8 mouse cellular contexts compared by ENCODE assay signal in the genomic region with DNA sequence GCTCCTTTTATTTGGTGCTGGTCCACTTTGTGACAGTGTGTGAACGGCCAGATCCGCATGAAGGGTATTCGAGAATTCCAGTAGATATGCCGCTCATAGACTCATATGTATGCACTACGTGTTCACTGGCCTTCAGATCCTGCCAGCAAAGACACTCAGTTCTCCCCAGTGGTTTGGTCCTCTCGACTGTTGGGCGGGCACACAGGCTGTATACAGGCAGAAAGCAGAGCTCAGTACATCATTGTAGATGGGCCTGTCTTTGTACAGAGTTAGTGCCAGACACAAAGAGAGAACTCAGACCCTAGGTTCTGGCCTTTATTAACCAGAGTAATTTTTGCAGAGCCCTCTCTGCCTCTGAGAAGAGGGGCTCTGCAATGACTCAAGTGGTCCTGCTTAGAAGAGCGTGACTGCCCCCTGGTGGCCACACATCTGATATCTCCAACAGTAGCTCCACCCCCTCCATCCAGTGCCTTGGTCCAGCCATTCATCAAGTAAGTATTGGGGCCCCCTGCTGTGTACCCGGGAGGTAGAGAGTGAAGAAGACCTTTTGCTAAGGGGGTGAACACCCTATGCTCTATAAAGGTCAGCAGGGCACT. TPM values are rescaled to one million over a fixed set of nuclear protein-coding genes. Genes with fewer than 3 reads are reported as not detected.
DNase-seq lines count a peak whose midpoint lies in the region; ATAC-seq and TF ChIP-seq lines count a peak whose summit lies in the region.

No protein-coding gene starts in this region.

- WGBS in embryonic facial prominence, embryonic 13.5 days: 34% methylated on average over 9 of the region's 9 CpGs
- 50% methylated on average over 9 of the region's 9 CpGs for WGBS in limb, embryonic 13.5 days
- 21% methylated on average over 9 of the region's 9 CpGs for WGBS in midbrain, postnatal 0 days

- no peaks in the 10 kb centered on the region for H3K27me3 ChIP-seq in embryonic facial prominence, embryonic 13.5 days
- H3K27me3 ChIP-seq in limb, embryonic 13.5 days: no peaks in the 10 kb centered on the region
- H3K27me3 ChIP-seq in midbrain, postnatal 0 days (ENCODE audit: insufficient read depth, low read length): no peaks in the 10 kb centered on the region

- peak overlapping the region; percentile 82 for H3K27ac ChIP-seq in embryonic facial prominence, embryonic 13.5 days
- H3K27ac ChIP-seq in limb, embryonic 13.5 days: peak overlapping the region; percentile 79
- H3K27ac ChIP-seq in midbrain, postnatal 0 days (ENCODE audit: low read depth, low read length): peak overlapping the region; percentile 43; the same call in 1 of the 2 replicates

- H3K4me2 ChIP-seq in embryonic facial prominence, embryonic 13.5 days: peak overlapping the region; percentile 27; the same call in 1 of the 2 replicates
- H3K4me2 ChIP-seq in limb, embryonic 13.5 days (replicated peaks): no peak overlapping the region
- H3K4me2 ChIP-seq in midbrain, postnatal 0 days (ENCODE audit: low read depth, low read length, poor library complexity, severe bottlenecking): no peak overlapping the region

- H3K9me3 ChIP-seq in embryonic facial prominence, embryonic 13.5 days: no peaks in the 10 kb centered on the region
- no peaks in the 10 kb centered on the region for H3K9me3 ChIP-seq in limb, embryonic 13.5 days
- no peaks in the 10 kb centered on the region for H3K9me3 ChIP-seq in midbrain, postnatal 0 days (ENCODE audit: low read length)

- peak; percentile 89 for TF ChIP-seq CTCF in midbrain, postnatal 0 days (IDR thresholded peaks at IDR 0.05)

- peak; percentile 86 for DNase-seq in 416B (ENCODE audit: low read depth)
- DNase-seq in adrenal gland, postnatal 36 days: peak; percentile 77 to 86
- peak; percentile 68 for DNase-seq in heart, adult 8-10 months (ENCODE audit: low spot score)
- DNase-seq in kidney, adult 9 months: peak; percentile 84
- DNase-seq in midbrain, postnatal 0 days (ENCODE audit: low spot score): peak; percentile 95
- DNase-seq in spleen, postnatal 4 days (ENCODE audit: low spot score in 2 of 2): peak; percentile 71 to 90

- H3K9ac ChIP-seq in embryonic facial prominence, embryonic 13.5 days: no peak overlapping the region
- no peak overlapping the region for H3K9ac ChIP-seq in limb, embryonic 13.5 days
- H3K9ac ChIP-seq in midbrain, postnatal 0 days (replicated peaks; ENCODE audit: low read length, poor library complexity, severe bottlenecking): no peak overlapping the region

- peak; percentile 80 for ATAC-seq in embryonic facial prominence, embryonic 13.5 days (ENCODE audit: insufficient number of reproducible peaks, insufficient read depth, low FRiP score, low TSS enrichment, low read depth)
- peak; percentile 87 for ATAC-seq in limb, embryonic 13.5 days (ENCODE audit: low FRiP score, low read depth)
- peak; percentile 84 for ATAC-seq in midbrain, postnatal 0 days (ENCODE audit: low FRiP score)

- peaks cover 74% of the 10 kb centered on the region for H3K4me1 ChIP-seq in embryonic facial prominence, embryonic 13.5 days
- H3K4me1 ChIP-seq in limb, embryonic 13.5 days: peaks cover 54% of the 10 kb centered on the region
- H3K4me1 ChIP-seq in midbrain, postnatal 0 days (ENCODE audit: insufficient read depth, low read length): peaks cover 10% of the 10 kb centered on the region; the same call in 1 of the 2 replicates

- H3K36me3 ChIP-seq in embryonic facial prominence, embryonic 13.5 days: no peaks in the 10 kb centered on the region
- H3K36me3 ChIP-seq in limb, embryonic 13.5 days: no peaks in the 10 kb centered on the region
- no peaks in the 10 kb centered on the region for H3K36me3 ChIP-seq in midbrain, postnatal 0 days (ENCODE audit: insufficient read depth, low read length)

- no peak overlapping the region for H3K4me3 ChIP-seq in embryonic facial prominence, embryonic 13.5 days
- no peak overlapping the region for H3K4me3 ChIP-seq in limb, embryonic 13.5 days
- H3K4me3 ChIP-seq in midbrain, postnatal 0 days (ENCODE audit: low read depth, low read length): no peak overlapping the region

RNA-seq across cellular contexts. Expression of gene Vps8, which starts 30.3 kb away (rescaled TPM):
- total RNA-seq in adrenal gland, postnatal 36 days (2021): 10 to 100 TPM; 23.6 to 24.4 TPM
- polyA plus RNA-seq in embryonic facial prominence, embryonic 13.5 days (2015; fragmentation: Nextera tagmentation; extraction: Ambion mirVana): 10.7 and 13.6 TPM in 2 replicates
- 10 to 100 TPM; 24.2 to 30.6 (median 27.2) TPM for total RNA-seq in heart, adult 8-10 months (2022)
- 11.7 and 14.3 TPM in 2 replicates for polyA plus RNA-seq in limb, embryonic 13.5 days (2015; fragmentation: Nextera tagmentation; extraction: Ambion mirVana)
- total RNA-seq in midbrain, postnatal 0 days (2014; rRNA removed): 35.2 and 37.2 TPM in 2 replicates
- 25.4 and 26.0 TPM in 2 replicates for polyA plus RNA-seq in midbrain, postnatal 0 days (2015; fragmentation: Nextera tagmentation; extraction: Ambion mirVana)
